ENCODE assay signal across 31 mouse cellular contexts in the genomic region with DNA sequence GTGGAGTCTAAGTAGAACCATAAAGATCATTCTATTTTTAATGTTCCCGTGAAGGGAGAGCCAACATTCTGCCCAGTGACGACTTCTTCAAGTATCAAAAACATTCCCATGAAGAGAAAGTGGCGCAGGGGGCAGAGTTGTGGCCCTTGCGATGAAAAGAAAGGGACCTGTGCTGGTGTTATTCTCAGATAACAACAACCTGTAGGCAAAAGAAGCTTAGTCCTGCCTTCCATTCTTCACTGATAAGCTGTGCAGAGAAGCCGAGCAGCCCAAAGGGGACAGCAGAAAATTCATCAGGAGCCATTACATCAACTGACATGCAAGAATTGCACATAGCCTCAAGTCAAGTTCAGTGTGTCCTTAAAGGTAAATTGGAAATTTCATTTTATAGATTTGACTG. TPM values are rescaled to one million over a fixed set of nuclear protein-coding genes. Genes with fewer than 3 reads are reported as not detected.
DNase-seq lines count a peak whose midpoint lies in the region; ATAC-seq and TF ChIP-seq lines count a peak whose summit lies in the region.
"Had no signal": no experiment of that assay in that cellular context is flagged by ENCODE, and none has a peak within 500 bp of the region (broad histone marks: within the 10 kb centered on the region; RNA-seq: fewer than 3 reads in every experiment).

No protein-coding gene starts in this region.

- H3K36me3 ChIP-seq in heart, embryonic 10.5 days = no peaks in the 10 kb centered on the region
- no peaks in the 10 kb centered on the region for H3K36me3 ChIP-seq in heart, embryonic 16.5 days (ENCODE audit: control insufficient read depth, insufficient read depth)
- no peaks in the 10 kb centered on the region for H3K36me3 ChIP-seq in heart, adult 2 months (ENCODE audit: control insufficient read depth, insufficient read depth, low read length)
- H3K36me3 ChIP-seq in liver, embryonic 11.5 days (ENCODE audit: control insufficient read depth, insufficient read depth, low read length) = no peaks in the 10 kb centered on the region
- H3K36me3 ChIP-seq in liver, postnatal 0 days (replicated peaks; ENCODE audit: insufficient read depth, low read length) = no peaks in the 10 kb centered on the region
- H3K36me3 ChIP-seq: embryonic facial prominence, embryonic 13.5 days; forebrain, embryonic 15.5 days; hindbrain, embryonic 12.5 days; limb, embryonic 10.5 days; midbrain, embryonic 12.5 days; neural tube, embryonic 15.5 days had no signal

- no peaks in the 10 kb centered on the region for H3K79me2 ChIP-seq in heart, adult 2 months (replicated peaks; ENCODE audit: control insufficient read depth, insufficient read depth, low read length)

- no peak overlapping the region for H3K27ac ChIP-seq in heart, embryonic 10.5 days
- H3K27ac ChIP-seq in heart, embryonic 16.5 days (ENCODE audit: low read length) = no peak overlapping the region
- no peak overlapping the region for H3K27ac ChIP-seq in heart, adult 2 months
- peak overlapping the region; percentile 74 for H3K27ac ChIP-seq in liver, embryonic 11.5 days (ENCODE audit: low read depth, low read length)
- H3K27ac ChIP-seq in liver, postnatal 0 days (ENCODE audit: low read depth) = peak overlapping the region; percentile 46; the same call in 1 of the 2 replicates
- H3K27ac ChIP-seq: embryonic facial prominence, embryonic 13.5 days; forebrain, embryonic 15.5 days; hindbrain, embryonic 12.5 days; midbrain, embryonic 12.5 days; neural tube, embryonic 15.5 days had no signal

- peak overlapping the region; percentile 28; the same call in 1 of the 2 replicates for H3K4me2 ChIP-seq in heart, embryonic 16.5 days (ENCODE audit: low read depth, low read length)
- peak overlapping the region; percentile 70 for H3K4me2 ChIP-seq in liver, embryonic 11.5 days
- peak overlapping the region; percentile 77 for H3K4me2 ChIP-seq in liver, postnatal 0 days (ENCODE audit: low read depth, low read length)
- H3K4me2 ChIP-seq: forebrain, embryonic 15.5 days; hindbrain, embryonic 12.5 days; midbrain, embryonic 12.5 days had no signal

- H3K4me1 ChIP-seq in heart, embryonic 10.5 days = peaks cover 10% of the 10 kb centered on the region
- H3K4me1 ChIP-seq in heart, embryonic 16.5 days (ENCODE audit: control insufficient read depth, insufficient read depth, low read length) = no peaks in the 10 kb centered on the region
- H3K4me1 ChIP-seq in heart, adult 2 months (ENCODE audit: control insufficient read depth, insufficient read depth, low read length) = no peaks in the 10 kb centered on the region; the same call in 1 of the 2 replicates
- H3K4me1 ChIP-seq in liver, embryonic 11.5 days (replicated peaks; ENCODE audit: control insufficient read depth, insufficient read depth, low read length) = 0 out of 2 replicates have a peak, but pooled peaks cover 2% of the 10 kb centered on the region
- 0 out of 2 replicates have a peak, but pooled peaks cover 5% of the 10 kb centered on the region for H3K4me1 ChIP-seq in liver, postnatal 0 days (ENCODE audit: insufficient read depth)
- H3K4me1 ChIP-seq: embryonic facial prominence, embryonic 13.5 days; hindbrain, embryonic 12.5 days had no signal

- H3K9me3 ChIP-seq in heart, embryonic 10.5 days = no peaks in the 10 kb centered on the region
- H3K9me3 ChIP-seq in heart, embryonic 16.5 days (replicated peaks; ENCODE audit: control insufficient read depth, low read length) = no peaks in the 10 kb centered on the region
- H3K9me3 ChIP-seq in liver, embryonic 11.5 days (ENCODE audit: control insufficient read depth, low read length) = no peaks in the 10 kb centered on the region
- H3K9me3 ChIP-seq in liver, postnatal 0 days (ENCODE audit: low read length) = no peaks in the 10 kb centered on the region
- H3K9me3 ChIP-seq: embryonic facial prominence, embryonic 13.5 days; forebrain, embryonic 15.5 days; hindbrain, embryonic 12.5 days; limb, embryonic 10.5 days; midbrain, embryonic 12.5 days; neural tube, embryonic 15.5 days had no signal

- TF ChIP-seq CTCF in heart, adult 2 months (IDR thresholded peaks at IDR 0.05) = no peak
- no peak for TF ChIP-seq CTCF in liver, postnatal 0 days (IDR thresholded peaks at IDR 0.05; ENCODE audit: low read depth)

- H3K27me3 ChIP-seq in heart, embryonic 10.5 days (ENCODE audit: insufficient read depth, poor library complexity, severe bottlenecking) = no peaks in the 10 kb centered on the region
- no peaks in the 10 kb centered on the region for H3K27me3 ChIP-seq in heart, embryonic 16.5 days (ENCODE audit: control insufficient read depth, insufficient read depth, low read length)
- peaks cover 1% of the 10 kb centered on the region; the same call in 1 of the 2 replicates for H3K27me3 ChIP-seq in heart, adult 2 months (ENCODE audit: control insufficient read depth, insufficient read depth, low read length)
- H3K27me3 ChIP-seq in liver, embryonic 11.5 days (replicated peaks; ENCODE audit: control insufficient read depth, insufficient read depth, low read length) = no peaks in the 10 kb centered on the region
- H3K27me3 ChIP-seq in liver, postnatal 0 days (ENCODE audit: insufficient read depth, low read length) = no peaks in the 10 kb centered on the region
- H3K27me3 ChIP-seq: embryonic facial prominence, embryonic 13.5 days; forebrain, embryonic 15.5 days; hindbrain, embryonic 12.5 days; midbrain, embryonic 12.5 days; neural tube, embryonic 15.5 days had no signal

- no peak for TF ChIP-seq POLR2A in heart, adult 2 months (IDR thresholded peaks at IDR 0.05; ENCODE audit: insufficient read depth, low read depth, low read length)

- WGBS in heart, embryonic 10.5 days = 23% methylated on average over 5 of the region's 5 CpGs
- 35% methylated on average over 5 of the region's 5 CpGs for WGBS in heart, embryonic 16.5 days
- 57% methylated on average over 5 of the region's 5 CpGs for WGBS in heart, adult 2 months
- WGBS in liver, embryonic 11.5 days = 34% methylated on average over 5 of the region's 5 CpGs
- 50% methylated on average over 5 of the region's 5 CpGs for WGBS in liver, postnatal 0 days (ENCODE audit: insufficient replicate concordance)

- no peak for TF ChIP-seq EP300 in heart, adult 2 months (IDR thresholded peaks at IDR 0.05; ENCODE audit: insufficient read depth, low read depth, low read length)
- peak; percentile 64; the same call in 1 of the 2 replicates for TF ChIP-seq EP300 in liver, postnatal 0 days (IDR thresholded peaks at IDR 0.05; ENCODE audit: low read depth)

- DNase-seq in heart, embryonic 10.5 days (ENCODE audit: low spot score) = peak; percentile 83
- DNase-seq in heart, adult 11 months = no peak
- no peak for DNase-seq in heart, adult 2 months
- no peak for DNase-seq in liver, embryonic 11.5 days (ENCODE audit: low spot score)
- DNase-seq in liver, postnatal 0 days = no peak
- DNase-seq in layer of hippocampus, postnatal 36 days = no peak
- no peak for DNase-seq in embryo, embryonic 10.5 days (ENCODE audit: low spot score)
- DNase-seq: adrenal gland, postnatal 36 days; cerebellum, adult 18-20 months; cerebellum, postnatal 14 days; kidney, adult 18-20 months; kidney, postnatal 10 days; lung, adult 18-20 months; lung, postnatal 10 days; right cerebral cortex, adult 18-20 months; right cerebral cortex, postnatal 4 days; thymus, postnatal 25 days had no signal

- H3K9ac ChIP-seq in heart, embryonic 16.5 days (ENCODE audit: low read length) = no peak overlapping the region
- H3K9ac ChIP-seq in heart, adult 2 months (ENCODE audit: low read depth, low read length) = no peak overlapping the region
- H3K9ac ChIP-seq in liver, embryonic 11.5 days (ENCODE audit: low read depth, low read length) = no peak overlapping the region
- no peak overlapping the region for H3K9ac ChIP-seq in liver, postnatal 0 days (replicated peaks)
- H3K9ac ChIP-seq: embryonic facial prominence, embryonic 13.5 days; forebrain, embryonic 15.5 days; hindbrain, embryonic 12.5 days; midbrain, embryonic 12.5 days; neural tube, embryonic 15.5 days had no signal

- ATAC-seq in heart, embryonic 16.5 days (replicated peaks; ENCODE audit: extremely low read depth, insufficient read depth, low FRiP score) = no peak
- ATAC-seq in liver, embryonic 11.5 days (replicated peaks; ENCODE audit: low FRiP score) = peak; percentile 81
- ATAC-seq in liver, postnatal 0 days = peak; percentile 22
- ATAC-seq: forebrain, embryonic 15.5 days; Patski had no signal

- no peak overlapping the region for H3K4me3 ChIP-seq in heart, embryonic 10.5 days
- H3K4me3 ChIP-seq in heart, embryonic 16.5 days (ENCODE audit: low read length) = no peak overlapping the region
- no peak overlapping the region for H3K4me3 ChIP-seq in heart, adult 2 months
- H3K4me3 ChIP-seq in liver, embryonic 11.5 days (ENCODE audit: low read depth, low read length) = no peak overlapping the region
- H3K4me3 ChIP-seq in liver, postnatal 0 days (ENCODE audit: low read depth, low read length) = no peak overlapping the region
- H3K4me3 ChIP-seq: embryonic facial prominence, embryonic 13.5 days; forebrain, embryonic 15.5 days; hindbrain, embryonic 12.5 days; limb, embryonic 10.5 days; midbrain, embryonic 12.5 days; neural tube, embryonic 15.5 days had no signal

- intact Hi-C loops in heart, adult 2 months (cut with DNase I) = no loop called here

RNA-seq across cellular contexts. Expression of a gene that starts 24.5 kb away (rescaled TPM):
- not detected in 2 replicates for polyA plus RNA-seq in heart, embryonic 10.5 days (2016; fragmentation: Nextera tagmentation; extraction: Ambion mirVana)
- not detected in 2 replicates for polyA plus RNA-seq in heart, embryonic 16.5 days (2015; fragmentation: Nextera tagmentation; extraction: Ambion mirVana)
- not detected for total RNA-seq in heart, adult 2 months (2021)
- not detected in 2 replicates for polyA plus RNA-seq in heart, adult 2 months (2012; rRNA removed)
- polyA plus RNA-seq in liver, embryonic 11.5 days (2014; fragmentation: Nextera tagmentation; extraction: Ambion mirVana) = not detected in 2 replicates
- not detected in 2 replicates for polyA plus RNA-seq in liver, postnatal 0 days (2015; fragmentation: Nextera tagmentation; extraction: Ambion mirVana)
- total RNA-seq in layer of hippocampus, postnatal 36 days (2021) = not detected
- total RNA-seq: adrenal gland, adult 18-20 months; adrenal gland, postnatal 36 days; gastrocnemius, adult 8-10 months; layer of hippocampus, adult 18-20 months; megakaryocyte, adult 5-6 weeks had no signal
- polyA plus RNA-seq: forebrain, embryonic 15.5 days; gonadal fat pad, adult 2 months; hindbrain, embryonic 12.5 days; limb, embryonic 10.5 days; midbrain, embryonic 12.5 days; neural tube, embryonic 15.5 days; Patski; stomach, embryonic 14.5 days had no signal

Comparison
In these comparisons a context has a peak if more than half of its experiments do, and no peak if none do; other contexts are left out.
1. H3K27ac ChIP-seq: peak in liver, embryonic 11.5 days (single experiment) and liver, postnatal 0 days (single experiment); none in heart, embryonic 10.5 days (single experiment), heart, embryonic 16.5 days (single experiment) and heart, adult 2 months (single experiment).
2. Peak in every context shown above with its lines, with median percentiles within 50 percentile points of each other: H3K4me2 ChIP-seq.